Mouse (Mus musculus): ENCODE results near the gene Pitpnm2. TPM values are rescaled to one million over a fixed set of nuclear protein-coding genes. Genes with fewer than 3 reads are reported as not detected.
"Not testable (repeated sequence)": the region's sequence is repeated elsewhere in the genome, so short reads cannot be mapped to it uniquely, and the experiment has no call there.

Pitpnm2 gene
- total RNA-seq (2021), result 10 to 100 TPM; 36.4 to 61.1 TPM
- long read RNA-seq, experiment 1, partial matches to known transcripts, result 3 of 11 reads
- long read RNA-seq, experiment 1, other reads (novel, unspliced or antisense), result 7 of 11 reads
- long read RNA-seq, experiment 2, partial matches to known transcripts, result 2 of 8 reads
- long read RNA-seq, experiment 2, other reads (novel, unspliced or antisense), result 6 of 8 reads

- peak; percentile 50 to 63 for DNase-seq (ENCODE audit: low spot score in 2 of 2)
Observed at GRCm38 (mm10) chr5:124249614-124250591, at the start of gene Pitpnm2. TSS of gene Pitpnm2 (minus strand) at chr5:124249760.

- DNase-seq (ENCODE audit: low spot score in 2 of 2), result not testable (repeated sequence)
Observed at GRCm38 (mm10) chr5:124299307-124299706, 49.7 kb upstream of the Pitpnm2 start.

GRCm38 (mm10) chr5:124296475-124296874 lies 46.9 kb upstream of the Pitpnm2 start:
- no peak for DNase-seq (ENCODE audit: low spot score in 2 of 2)

- DNase-seq (ENCODE audit: low spot score in 2 of 2), result no peak
Observed at GRCm38 (mm10) chr5:124293967-124294366, 44.4 kb upstream of the Pitpnm2 start.

- no peak for DNase-seq (ENCODE audit: low spot score in 2 of 2)
Observed at GRCm38 (mm10) chr5:124290216-124290615, 40.7 kb upstream of the Pitpnm2 start.

GRCm38 (mm10) chr5:124287616-124288247 lies 38.2 kb upstream of the Pitpnm2 start:
- no peak for DNase-seq (ENCODE audit: low spot score in 2 of 2)

GRCm38 (mm10) chr5:124284330-124284729 lies 34.8 kb upstream of the Pitpnm2 start:
- no peak for DNase-seq (ENCODE audit: low spot score in 2 of 2)

GRCm38 (mm10) chr5:124282854-124283253 lies 33.3 kb upstream of the Pitpnm2 start:
- DNase-seq (ENCODE audit: low spot score in 2 of 2), result no peak

GRCm38 (mm10) chr5:124270226-124270625 lies 20.7 kb upstream of the Pitpnm2 start:
- DNase-seq (ENCODE audit: low spot score in 2 of 2), result no peak

- DNase-seq (ENCODE audit: low spot score in 2 of 2), result no peak
Observed at GRCm38 (mm10) chr5:124269661-124270060, 20.1 kb upstream of the Pitpnm2 start.

- no peak for DNase-seq (ENCODE audit: low spot score in 2 of 2)
Observed at GRCm38 (mm10) chr5:124267652-124268051, 18.1 kb upstream of the Pitpnm2 start.

- DNase-seq (ENCODE audit: low spot score in 2 of 2), result no peak
Observed at GRCm38 (mm10) chr5:124266821-124267220, 17.3 kb upstream of the Pitpnm2 start.

- DNase-seq (ENCODE audit: low spot score in 2 of 2), result no peak
Observed at GRCm38 (mm10) chr5:124263246-124263645, 13.7 kb upstream of the Pitpnm2 start.

- DNase-seq (ENCODE audit: low spot score in 2 of 2), result no peak
Observed at GRCm38 (mm10) chr5:124262090-124262489, 12.5 kb upstream of the Pitpnm2 start.

GRCm38 (mm10) chr5:124259133-124259532 lies 9.6 kb upstream of the Pitpnm2 start:
- DNase-seq (ENCODE audit: low spot score in 2 of 2), result no peak

- DNase-seq (ENCODE audit: low spot score in 2 of 2), result no peak
Observed at GRCm38 (mm10) chr5:124258026-124258425, 8.5 kb upstream of the Pitpnm2 start.

GRCm38 (mm10) chr5:124255141-124255540 lies 5.6 kb upstream of the Pitpnm2 start:
- DNase-seq (ENCODE audit: low spot score in 2 of 2), result no peak

- no peak for DNase-seq (ENCODE audit: low spot score in 2 of 2)
Observed at GRCm38 (mm10) chr5:124253555-124253954, 4.0 kb upstream of the Pitpnm2 start.

GRCm38 (mm10) chr5:124252580-124253320 lies 3.2 kb upstream of the Pitpnm2 start:
- DNase-seq (ENCODE audit: low spot score in 2 of 2), result no peak

- no peak for DNase-seq (ENCODE audit: low spot score in 2 of 2)
Observed at GRCm38 (mm10) chr5:124251070-124251469, 1.5 kb upstream of the Pitpnm2 start.

All from adrenal gland, adult 18-20 months (tissue).